Mouse (Mus musculus) limb, embryonic 11.5 days (tissue): ENCODE measurements at regions not wholly inside any gene's neighbourhood (a gene's known extent, or its start where the extent isn't known, plus 50 kb on each side); places are given as distances from the start of the nearest gene placed in this dataset.

ENCODE experiments used
- ATAC-seq: fragments of 200-750 bp; cut with Nextera tagmentation; 2 replicates; pipeline ENCODE4 v1.8.0; 2017; ENCODE audit warnings: low read depth; ENCODE audit not compliant: insufficient number of reproducible peaks, low FRiP score, low TSS enrichment
- DNase-seq: peaks from one replicate; pipeline ENCODE4 v3.0.0-alpha.2; 2015; ENCODE audit warnings: low spot score
- H3K27ac ChIP-seq: fragments of 300-500 bp; sonication (generic); replicated peaks from 2 replicates; pipeline ENCODE4 v1.5.1; 2014; ENCODE audit warnings: low read depth, mild to moderate bottlenecking, low read length
- H3K27me3 ChIP-seq: fragments of 300-500 bp; sonication (generic); 2 replicates; pipeline ENCODE4 v1.6.1; 2014; ENCODE audit warnings: mild to moderate bottlenecking, low read length, mixed read lengths; ENCODE audit not compliant: control insufficient read depth, insufficient read depth
- H3K36me3 ChIP-seq: fragments of 300-500 bp; sonication (generic); 2 replicates; pipeline ENCODE4 v1.6.1; 2014; ENCODE audit warnings: mild to moderate bottlenecking, low read length, moderate library complexity, mixed read lengths; ENCODE audit not compliant: control insufficient read depth, insufficient read depth
- H3K4me1 ChIP-seq: fragments of 300-500 bp; sonication (generic); 2 replicates; pipeline ENCODE4 v1.6.1; 2014; ENCODE audit warnings: low read length, mixed read lengths; ENCODE audit not compliant: control insufficient read depth, insufficient read depth
- H3K4me2 ChIP-seq: fragments of 300-500 bp; sonication (generic); 2 replicates; pipeline ENCODE4 v1.6.1; 2014; ENCODE audit warnings: low read depth, mild to moderate bottlenecking, moderate library complexity; ENCODE audit not compliant: severe bottlenecking
- H3K4me3 ChIP-seq: fragments of 300-500 bp; sonication (generic); 2 replicates; pipeline ENCODE4 v1.5.1; 2014; ENCODE audit warnings: low read depth, low read length
- H3K9ac ChIP-seq: fragments of 300-500 bp; sonication (generic); 2 replicates; pipeline ENCODE4 v1.6.1; 2014; ENCODE audit warnings: mild to moderate bottlenecking, low read length
- H3K9me3 ChIP-seq: fragments of 300-500 bp; sonication (generic); 2 replicates; pipeline ENCODE4 v1.6.1; 2016; ENCODE audit warnings: low read length; ENCODE audit not compliant: control insufficient read depth
- WGBS: fragments of 180-500 bp; shearing (Covaris S2); extraction: QIAGEN DNeasy Blood & Tissue Kit; methylation state at CpG from one replicate; pipeline ENCODE4 v1.1.7; 2014; 5-methylcytosine and 5-hydroxymethylcytosine counted together

DNA sequence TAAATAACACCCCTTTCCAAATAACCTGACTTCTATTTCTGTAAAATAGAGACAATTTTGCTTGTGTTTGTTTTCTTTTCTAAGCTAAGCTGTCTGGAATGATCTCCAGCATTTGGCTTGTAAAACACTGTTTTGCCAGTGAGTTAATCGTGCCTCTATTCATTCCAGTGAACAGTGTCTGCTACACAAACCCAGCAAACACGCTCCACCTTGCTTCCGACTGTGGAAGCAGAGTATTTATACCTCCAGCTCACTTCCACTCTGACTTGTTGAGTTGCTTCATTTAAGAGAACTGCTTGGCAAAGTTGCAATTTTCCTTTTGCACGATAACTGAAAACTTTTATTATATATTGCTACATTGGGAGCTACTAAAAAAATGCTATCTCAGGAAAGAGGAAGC, 515.3 kb downstream of the Rps29 start:
- no peak for ATAC-seq
- Histone ChIP-seq H3K4me1 (no peaks in the 10 kb centered on the region), H3K27ac (no peak overlapping the region), H3K36me3 (no peaks in the 10 kb centered on the region), H3K9ac (no peak overlapping the region), H3K27me3 (no peaks in the 10 kb centered on the region), H3K4me3 (no peak overlapping the region), H3K9me3 (no peaks in the 10 kb centered on the region), H3K4me2 (no peak overlapping the region)
- DNase-seq, result no peak
- WGBS, result 91% methylated on average over 4 of the region's 4 CpGs

DNA sequence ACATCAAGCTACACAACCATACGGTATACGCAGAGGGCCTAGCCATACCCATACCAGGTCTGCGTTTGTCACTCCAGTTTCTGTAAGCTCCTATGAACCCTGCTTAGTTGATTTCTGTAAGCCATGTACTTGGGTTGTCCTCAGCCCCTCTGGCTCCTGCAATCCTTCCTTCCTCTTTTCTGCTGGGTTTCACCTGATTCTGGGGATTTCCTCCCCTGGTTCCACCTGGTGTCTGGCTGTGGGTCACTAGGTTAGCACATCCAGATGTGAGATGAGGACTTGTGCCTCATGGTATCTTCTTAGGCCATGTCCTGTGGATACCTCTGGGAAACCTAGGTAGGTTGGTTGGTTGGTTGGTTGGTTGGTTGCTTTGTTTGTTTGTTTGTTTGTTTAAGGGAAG, 526.5 kb downstream of the Rps29 start:
- ATAC-seq (no peak), DNase-seq (no peak)
- Histone ChIP-seq H3K9me3 (no peaks in the 10 kb centered on the region), H3K4me1 (no peaks in the 10 kb centered on the region), H3K27ac (no peak overlapping the region), H3K36me3 (no peaks in the 10 kb centered on the region), H3K4me2 (no peak overlapping the region), H3K27me3 (no peaks in the 10 kb centered on the region), H3K9ac (no peak overlapping the region), H3K4me3 (no peak overlapping the region)
- 91% methylated on average over 3 of the region's 3 CpGs for WGBS

DNA sequence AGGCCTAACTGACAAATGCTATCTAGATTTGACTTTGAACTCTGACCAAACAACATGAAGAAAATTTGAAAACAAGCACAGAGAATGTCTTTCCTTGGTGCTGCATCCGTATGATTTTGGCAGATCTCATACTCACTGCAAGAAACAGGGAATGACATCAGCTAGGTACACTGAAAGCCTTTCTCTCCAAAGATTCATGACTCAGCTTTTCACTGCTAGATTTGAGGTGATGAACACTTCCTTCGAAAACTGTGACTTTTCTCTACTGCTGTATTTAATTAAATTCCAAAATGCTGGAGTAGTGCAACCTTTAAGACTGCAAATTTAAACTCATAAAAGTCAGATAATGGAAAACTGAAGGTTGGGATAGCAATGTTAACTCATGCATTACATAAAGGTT, 540.6 kb downstream of the Rps29 start:
- H3K4me2 ChIP-seq, result no peak overlapping the region
- no peaks in the 10 kb centered on the region for H3K9me3 ChIP-seq
- H3K27ac ChIP-seq, result no peak overlapping the region
- no peak overlapping the region for H3K4me3 ChIP-seq
- H3K27me3 ChIP-seq, result no peaks in the 10 kb centered on the region
- no peak for ATAC-seq
- no peaks in the 10 kb centered on the region for H3K36me3 ChIP-seq
- no peak for DNase-seq
- WGBS, result 83% methylated on average over 2 of the region's 2 CpGs
- no peaks in the 10 kb centered on the region for H3K4me1 ChIP-seq
- no peak overlapping the region for H3K9ac ChIP-seq

DNA sequence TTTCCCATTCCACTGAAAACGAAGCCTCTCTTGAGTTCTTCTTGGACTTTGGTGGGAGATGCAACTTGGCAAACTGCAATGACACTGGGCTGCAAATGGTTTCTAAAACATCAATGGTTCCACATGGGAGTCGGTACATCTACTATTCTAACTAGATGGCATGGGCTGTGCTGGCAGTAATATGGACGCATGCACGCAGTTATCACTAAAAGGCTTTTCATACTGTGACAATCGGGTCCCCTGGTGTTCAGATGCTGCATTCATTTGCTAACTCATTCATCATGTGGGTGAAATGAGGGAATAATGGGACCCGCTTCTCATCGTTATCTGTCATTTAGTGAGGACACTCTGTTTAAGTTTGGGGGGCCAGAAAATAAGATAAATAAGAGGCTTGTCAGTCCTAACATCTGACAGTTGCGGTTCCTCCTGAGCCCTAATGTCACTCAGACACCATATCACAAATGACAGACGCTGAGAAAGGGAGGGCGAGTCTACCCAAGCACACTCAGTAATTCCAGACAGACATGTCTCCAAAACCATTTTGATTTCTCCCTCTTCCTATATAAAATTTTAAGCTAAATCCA, 553.5 kb downstream of the Rps29 start:
- no peak overlapping the region for H3K9ac ChIP-seq
- H3K36me3 ChIP-seq, result no peaks in the 10 kb centered on the region
- ATAC-seq, result no peak
- 84% methylated on average over 10 of the region's 10 CpGs for WGBS
- H3K4me3 ChIP-seq, result no peak overlapping the region
- H3K9me3 ChIP-seq, result no peaks in the 10 kb centered on the region
- H3K27ac ChIP-seq, result no peak overlapping the region
- no peak for DNase-seq
- no peak overlapping the region for H3K4me2 ChIP-seq
- no peaks in the 10 kb centered on the region for H3K27me3 ChIP-seq
- H3K4me1 ChIP-seq, result no peaks in the 10 kb centered on the region

DNA sequence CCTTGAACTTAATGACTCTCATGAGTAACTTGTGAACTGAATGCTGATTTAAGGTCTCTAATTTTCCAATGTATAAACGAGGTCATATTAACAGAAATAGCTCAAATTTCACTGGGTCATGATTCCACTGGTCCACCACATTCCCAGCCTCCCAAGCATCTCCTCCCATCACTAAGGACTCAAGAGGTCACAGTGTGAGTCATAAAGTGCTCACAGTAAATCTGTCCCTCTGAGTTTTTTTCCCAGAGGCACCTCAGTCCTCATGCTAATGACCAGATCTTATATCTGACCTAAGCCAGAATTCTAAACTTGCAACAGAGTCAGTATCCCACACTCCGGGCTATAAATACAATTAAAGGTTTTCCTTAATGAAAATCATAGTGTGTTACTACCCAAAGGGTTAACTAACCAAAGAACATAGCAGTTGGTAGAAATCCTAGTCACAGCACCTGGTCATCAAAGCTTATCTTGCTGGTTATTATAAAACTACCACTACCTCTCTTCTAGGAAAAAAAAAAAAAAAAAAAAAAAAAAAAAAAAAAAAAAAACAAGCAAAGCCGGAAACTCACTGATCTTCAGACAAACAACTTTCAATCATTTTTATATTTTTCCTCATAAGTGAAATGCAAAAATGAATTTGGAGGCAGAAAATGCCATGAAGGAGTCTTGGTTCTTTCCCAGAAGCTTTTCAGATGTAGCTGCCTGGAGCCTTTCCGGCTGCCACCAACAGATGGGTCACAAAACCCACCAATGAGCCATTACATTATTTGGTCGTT, 554.3 kb downstream of the Rps29 start:
- 74% methylated on average over 5 of the region's 5 CpGs for WGBS

DNA sequence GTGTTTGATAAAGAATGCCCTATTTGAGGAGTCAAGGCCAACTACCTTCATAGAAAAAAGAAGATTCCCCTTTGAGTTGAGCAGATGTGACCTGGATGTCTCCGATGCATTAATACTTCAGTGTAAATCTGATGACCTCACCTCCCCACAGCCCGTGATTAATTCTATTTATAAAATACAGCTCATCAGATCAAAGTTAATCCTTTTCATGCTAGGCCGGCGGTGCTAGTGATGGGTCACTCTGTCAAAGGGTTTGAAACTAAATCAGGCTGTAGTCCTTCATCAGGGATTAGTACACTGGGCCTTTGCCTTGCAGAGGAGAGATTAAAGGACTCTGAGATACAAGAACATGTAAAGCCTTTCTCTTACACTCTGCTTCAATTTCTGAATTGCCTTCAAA, 556.3 kb downstream of the Rps29 start:
- Histone ChIP-seq H3K36me3 (no peaks in the 10 kb centered on the region), H3K4me2 (no peak overlapping the region), H3K27me3 (no peaks in the 10 kb centered on the region), H3K4me3 (no peak overlapping the region), H3K9ac (no peak overlapping the region), H3K9me3 (no peaks in the 10 kb centered on the region), H3K4me1 (no peaks in the 10 kb centered on the region), H3K27ac (no peak overlapping the region)
- no peak for DNase-seq
- ATAC-seq, result no peak
- 91% methylated on average over 4 of the region's 4 CpGs for WGBS

More for the DNA sequence above, 554.3 kb downstream of the Rps29 start:
- Histone ChIP-seq H3K27me3 (no peaks in the 10 kb centered on the region), H3K4me2 (no peak overlapping the region), H3K36me3 (no peaks in the 10 kb centered on the region), H3K9ac (no peak overlapping the region), H3K4me3 (no peak overlapping the region), H3K4me1 (no peaks in the 10 kb centered on the region), H3K27ac (no peak overlapping the region), H3K9me3 (no peaks in the 10 kb centered on the region)
- ATAC-seq (no peak), DNase-seq (no peak)

DNA sequence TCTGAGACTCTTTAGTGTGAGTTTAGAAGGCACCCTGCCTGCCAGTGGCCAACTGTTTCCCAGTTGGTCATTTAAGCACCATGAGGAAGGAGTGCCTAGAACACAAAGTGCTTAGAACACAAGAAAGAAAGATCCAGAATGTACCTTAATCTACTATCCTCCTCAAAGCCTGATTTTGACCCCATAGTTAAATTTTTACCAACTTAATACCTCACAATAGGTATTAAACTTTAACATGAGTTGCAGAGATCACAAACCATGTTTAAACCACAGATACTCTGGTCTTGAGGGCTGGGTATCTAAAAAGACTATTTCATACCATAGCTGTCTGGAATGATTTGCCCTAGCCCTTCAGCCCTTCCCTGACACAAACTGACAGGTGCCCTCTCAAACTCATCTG, 557.6 kb downstream of the Rps29 start:
- H3K27ac ChIP-seq, result no peak overlapping the region
- no peak overlapping the region for H3K4me2 ChIP-seq
- no peaks in the 10 kb centered on the region for H3K27me3 ChIP-seq
- no peaks in the 10 kb centered on the region for H3K36me3 ChIP-seq
- H3K9ac ChIP-seq, result no peak overlapping the region
- H3K4me1 ChIP-seq, result no peaks in the 10 kb centered on the region
- ATAC-seq (no peak), DNase-seq (no peak)
- no peak overlapping the region for H3K4me3 ChIP-seq
- H3K9me3 ChIP-seq, result no peaks in the 10 kb centered on the region

DNA sequence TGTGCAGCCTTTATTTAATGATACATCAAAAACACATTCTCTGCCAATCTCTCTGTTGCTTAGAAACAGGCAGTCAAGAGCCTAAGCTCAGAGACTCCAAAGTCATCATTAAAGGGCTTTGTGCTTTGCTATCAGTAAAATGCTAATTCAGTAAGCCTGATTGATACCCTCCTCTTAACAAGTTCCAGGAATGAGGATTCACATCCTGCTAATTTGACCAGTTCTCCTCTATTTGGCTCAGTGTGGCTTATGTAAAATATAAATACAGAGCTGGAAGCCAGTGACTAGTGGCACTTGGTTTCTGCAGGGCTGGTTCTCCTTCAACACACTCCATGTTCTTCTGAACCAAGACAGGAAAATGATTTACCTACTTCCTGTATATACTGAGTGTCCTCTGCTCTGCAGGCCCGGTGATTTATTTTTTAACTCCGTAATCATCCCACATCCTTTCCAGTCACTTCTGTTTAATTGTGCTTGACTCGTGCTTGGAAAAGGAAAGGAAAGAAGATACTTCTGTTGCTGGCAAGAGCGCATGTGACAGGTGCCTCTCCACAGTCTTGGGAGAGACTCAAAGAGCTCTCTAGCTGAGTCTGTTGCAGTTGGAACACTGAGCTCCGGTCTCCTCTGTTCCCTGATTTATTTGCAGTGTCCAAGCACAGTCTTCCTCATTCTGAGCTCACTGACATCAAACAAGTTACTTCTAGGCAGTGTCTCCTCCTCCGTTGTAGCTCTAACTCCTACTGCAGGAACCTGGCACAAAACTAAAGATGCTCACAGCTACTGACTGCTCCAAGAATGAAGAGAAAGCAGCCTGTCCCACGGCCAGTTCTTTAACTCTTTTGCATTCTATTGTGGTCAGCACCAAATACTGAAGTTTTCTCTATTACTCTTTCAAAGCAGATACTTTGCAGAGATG, 559.0 kb downstream of the Rps29 start:
- H3K9me3 ChIP-seq, result no peaks in the 10 kb centered on the region
- H3K36me3 ChIP-seq, result no peaks in the 10 kb centered on the region
- ATAC-seq (no peak), DNase-seq (no peak)
- H3K27ac ChIP-seq, result no peak overlapping the region
- 68% methylated on average over 7 of the region's 7 CpGs for WGBS
- no peaks in the 10 kb centered on the region for H3K27me3 ChIP-seq
- no peaks in the 10 kb centered on the region for H3K4me1 ChIP-seq
- no peak overlapping the region; the same call in 1 of the 2 replicates for H3K4me2 ChIP-seq
- no peak overlapping the region for H3K9ac ChIP-seq
- no peak overlapping the region for H3K4me3 ChIP-seq
